Mouse (Mus musculus): Measurements from ENCODE around the gene Trappc3l. TPM values are rescaled to one million over a fixed set of nuclear protein-coding genes. Genes with fewer than 3 reads are reported as not detected.

The Trappc3l gene
- total RNA-seq, 2 experiments from 2014 or later = not detected

DNA sequence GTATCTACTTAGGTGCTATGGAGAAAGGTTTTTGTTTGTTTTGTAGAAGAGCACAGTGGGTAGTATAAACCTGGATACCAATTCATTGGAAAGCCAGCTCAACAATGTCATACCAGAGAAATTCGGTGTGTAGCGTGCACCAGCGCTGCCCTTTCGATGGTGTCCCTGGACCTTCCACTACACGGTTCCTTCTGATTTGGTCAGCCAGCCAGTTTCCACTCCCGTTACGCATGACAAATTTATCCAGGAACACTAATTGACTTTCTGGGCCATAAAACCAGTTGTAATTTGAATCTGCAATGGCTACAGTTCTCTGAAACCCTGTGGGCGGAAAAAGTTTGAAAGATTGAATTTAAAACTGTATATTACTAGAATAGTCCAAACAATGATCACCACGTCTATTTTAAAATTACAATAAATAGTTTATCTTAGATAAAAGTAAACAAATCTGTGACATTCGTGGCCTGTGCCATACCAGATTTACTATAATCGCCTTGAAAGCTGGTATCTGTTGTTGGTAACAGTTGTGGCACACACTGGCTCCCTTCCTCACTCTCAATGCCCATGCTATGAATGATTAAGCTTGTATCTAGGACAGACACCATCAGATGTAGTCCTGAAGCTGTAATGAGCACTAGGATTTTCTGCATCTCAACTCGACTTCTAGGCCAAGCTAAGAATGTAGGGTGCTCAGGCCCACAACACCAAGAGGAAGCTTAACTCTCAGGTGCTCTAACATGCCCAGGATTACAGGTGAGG lies 118.6 kb downstream of the Trappc3l start:
- DNase-seq = no peak
- intact Hi-C loops (cut with DNase I) = no loop called here

Other genes with a start within 250 kb of the Trappc3l start
- not detected for gene Sult3a1, start 179.9 kb upstream of the Trappc3l start, total RNA-seq (2021)
- gene Rsph4a, start 132.5 kb upstream of the Trappc3l start, total RNA-seq (2021) = not detected
- gene Zup1, start 86.3 kb upstream of the Trappc3l start, total RNA-seq (2021) = 1 to 10 TPM; 6.9 to 7.4 TPM
- gene Rwdd1, start 18.0 kb upstream of the Trappc3l start, total RNA-seq (2021) = 100 to 1,000 TPM; 121 to 129 TPM
- gene Calhm4, start 6.7 kb downstream of the Trappc3l start, total RNA-seq (2021) = not detected
- gene Calhm5, start 58.9 kb downstream of the Trappc3l start, total RNA-seq (2021) = 1 to 10 TPM in 1 of 2 experiments, under 1 TPM in 1; 1.00 to 1.4 TPM
- gene Calhm6, start 90.4 kb downstream of the Trappc3l start, total RNA-seq (2021) = not detected
- gene Dse, start 170.1 kb downstream of the Trappc3l start, total RNA-seq (2021) = 1 to 10 TPM; 5.8 to 6.4 TPM
- gene Tspyl1, start 244.6 kb downstream of the Trappc3l start, total RNA-seq (2021) = 10 to 100 TPM; 58.2 to 61.7 TPM

All from heart, postnatal 36 days (tissue).